Comparison of ENCODE assay signal across 12 mouse cellular contexts in genomic region chr4:28960889-28961560, GRCm38 (mm10).
"Had no signal": no experiment of that assay in that cellular context is flagged by ENCODE, and none has a peak within 500 bp of the region (broad histone marks: within the 10 kb centered on the region; RNA-seq: fewer than 3 reads in every experiment).

No protein-coding gene starts in this region.

- DNase-seq: kidney, adult 9 months; kidney, postnatal 14 days; kidney, postnatal 4 days; liver, embryonic 13.5 days; lung, embryonic 14.5 days; lung, postnatal 10 days; lung, postnatal 4 days; right cerebral cortex, adult 18-20 months; right cerebral cortex, postnatal 25 days; spleen, adult 18-20 months; thymus, postnatal 25 days had no signal

- ATAC-seq: midbrain, embryonic 15.5 days had no signal
